Mouse (Mus musculus): ENCODE measurements around the gene Ift80.

DNA sequence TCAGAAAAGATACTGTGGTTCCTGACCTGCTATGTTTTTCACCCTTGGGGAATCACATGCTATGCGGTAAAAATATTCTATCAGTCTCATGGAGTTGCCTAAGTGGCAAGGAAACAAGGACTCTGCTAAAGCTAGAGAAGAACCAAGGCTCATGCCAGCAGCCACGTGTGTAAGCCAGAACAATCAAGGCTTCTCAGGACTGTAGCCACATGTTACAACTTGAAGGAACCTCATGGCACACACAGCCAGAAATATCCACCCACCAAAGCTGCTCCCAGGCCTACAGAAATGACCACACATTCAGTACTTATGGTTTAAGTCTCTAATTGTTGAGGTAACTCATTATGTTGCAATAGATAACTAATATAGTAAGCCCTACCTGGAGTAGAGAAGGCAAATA lies 17.8 kb downstream of the Ift80 start:
- TF ChIP-seq CTCF (IDR thresholded peaks at IDR 0.05; ENCODE audit: insufficient read depth, low read length) (no peak), POLR2A (IDR thresholded peaks at IDR 0.05; ENCODE audit: borderline replicate concordance, extremely low read depth, low read depth, low read length) (no peak)
